ENCODE assay signal across 10 mouse cellular contexts in the genomic region with DNA sequence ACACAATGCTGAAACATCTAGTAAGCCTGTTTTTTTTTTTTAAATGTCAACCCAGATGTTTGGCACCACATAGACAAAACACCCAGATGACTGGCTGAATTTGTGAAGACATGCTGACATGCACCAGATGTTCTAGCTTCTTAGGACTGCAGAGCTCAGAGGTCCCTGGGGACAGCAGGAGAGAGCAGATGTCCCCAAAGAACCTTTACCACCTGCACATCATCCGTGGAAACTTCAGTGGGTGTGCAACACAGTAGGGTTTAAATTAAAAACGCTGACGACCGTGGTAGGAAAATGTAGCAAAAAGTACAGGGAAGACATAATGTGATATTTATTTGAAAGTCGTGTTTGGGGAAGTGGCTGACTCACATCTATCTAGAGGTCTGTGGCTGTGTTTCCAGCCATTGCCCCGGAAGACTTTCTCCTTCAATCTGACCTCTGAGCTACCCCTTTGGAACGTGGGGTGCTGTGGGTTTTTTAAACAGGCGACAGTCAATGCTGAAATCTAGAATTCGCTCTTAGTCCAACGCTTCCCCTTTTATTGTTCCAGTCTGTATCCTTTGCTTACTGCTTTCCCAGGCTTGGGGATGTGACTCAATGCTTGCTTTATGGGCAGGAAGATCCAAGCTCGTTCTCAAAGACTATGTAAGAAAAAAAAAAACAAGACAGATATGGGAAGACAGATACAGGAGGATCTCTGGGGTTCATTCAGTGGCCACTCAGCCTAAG.
DNase-seq lines count a peak whose midpoint lies in the region; ATAC-seq lines count a peak whose summit lies in the region.
"Had no signal": no experiment of that assay in that cellular context is flagged by ENCODE, and none has a peak within 500 bp of the region (broad histone marks: within the 10 kb centered on the region; RNA-seq: fewer than 3 reads in every experiment).

No protein-coding gene starts in this region.

- H3K27me3 ChIP-seq in embryonic facial prominence, embryonic 13.5 days = no peaks in the 10 kb centered on the region
- no peaks in the 10 kb centered on the region for H3K27me3 ChIP-seq in kidney, embryonic 14.5 days (ENCODE audit: control insufficient read depth, insufficient read depth, low read length)

- H3K27ac ChIP-seq in embryonic facial prominence, embryonic 13.5 days = peak overlapping the region; percentile 87
- no peak overlapping the region for H3K27ac ChIP-seq in kidney, embryonic 14.5 days (ENCODE audit: low read depth, low read length)
- H3K27ac ChIP-seq: hindbrain, embryonic 14.5 days had no signal

- ATAC-seq in embryonic facial prominence, embryonic 13.5 days (ENCODE audit: insufficient number of reproducible peaks, insufficient read depth, low FRiP score, low TSS enrichment, low read depth) = no peak
- ATAC-seq in megakaryocyte, adult 5-6 weeks (ENCODE audit: poor library complexity, severe bottlenecking) = peak; percentile 24; the same call in 1 of the 2 replicates
- no peak for ATAC-seq in kidney, embryonic 14.5 days (ENCODE audit: low FRiP score, low TSS enrichment)

- H3K4me3 ChIP-seq in embryonic facial prominence, embryonic 13.5 days = no peak overlapping the region
- H3K4me3 ChIP-seq in kidney, embryonic 14.5 days (ENCODE audit: low read length) = no peak overlapping the region

- no peaks in the 10 kb centered on the region for H3K9me3 ChIP-seq in embryonic facial prominence, embryonic 13.5 days
- H3K9me3 ChIP-seq in kidney, embryonic 14.5 days (ENCODE audit: control insufficient read depth, low read length) = peaks cover 4% of the 10 kb centered on the region; the same call in 1 of the 2 replicates

- H3K9ac ChIP-seq in embryonic facial prominence, embryonic 13.5 days = no peak overlapping the region
- H3K9ac ChIP-seq in kidney, embryonic 14.5 days (ENCODE audit: low read depth, low read length) = no peak overlapping the region
- H3K9ac ChIP-seq: hindbrain, embryonic 14.5 days had no signal

- 51% methylated on average over 11 of the region's 11 CpGs for WGBS in embryonic facial prominence, embryonic 13.5 days
- WGBS in kidney, embryonic 14.5 days = 73% methylated on average over 11 of the region's 11 CpGs

- H3K4me1 ChIP-seq in embryonic facial prominence, embryonic 13.5 days = peaks cover 45% of the 10 kb centered on the region
- H3K4me1 ChIP-seq in kidney, embryonic 14.5 days (ENCODE audit: control insufficient read depth, insufficient read depth, low read length) = no peaks in the 10 kb centered on the region

- no peak overlapping the region for H3K4me2 ChIP-seq in embryonic facial prominence, embryonic 13.5 days
- no peak overlapping the region for H3K4me2 ChIP-seq in kidney, embryonic 14.5 days (replicated peaks; ENCODE audit: low read depth, low read length)
- H3K4me2 ChIP-seq: hindbrain, embryonic 14.5 days had no signal

- H3K36me3 ChIP-seq in embryonic facial prominence, embryonic 13.5 days = no peaks in the 10 kb centered on the region
- no peaks in the 10 kb centered on the region for H3K36me3 ChIP-seq in kidney, embryonic 14.5 days (ENCODE audit: control insufficient read depth, insufficient read depth, low read length)

- peak; percentile 8 for DNase-seq in kidney, postnatal 14 days
- DNase-seq in kidney, adult 11 months = no peak
- peak; percentile 64 for DNase-seq in MN1 (ENCODE audit: low spot score)
- no peak for DNase-seq in urinary bladder, postnatal 10 days (ENCODE audit: low spot score)
- DNase-seq: spleen, adult 18-20 months; thymus, postnatal 14 days had no signal

Comparison
In these comparisons a context has a peak if more than half of its experiments do, and no peak if none do; other contexts are left out.
1. DNase-seq: peak in kidney, postnatal 14 days (single experiment) and MN1 (single experiment); none in kidney, adult 11 months (single experiment) and urinary bladder, postnatal 10 days (single experiment).